Mouse (Mus musculus) T-helper 2 cell (primary cell): ENCODE data around the gene Aamp.
"Not testable (repeated sequence)": the region's sequence is repeated elsewhere in the genome, so short reads cannot be mapped to it uniquely, and the experiment has no call there.

Source experiments
- in situ Hi-C: fragments of 300-600 bp; cut with MboI, MseI; formaldehyde crosslinking; loops from one replicate; pipeline ENCODE4 v1.15.1; 2025; ENCODE audit warnings: high pct_unique_total_duplicates

The Aamp gene

DNA sequence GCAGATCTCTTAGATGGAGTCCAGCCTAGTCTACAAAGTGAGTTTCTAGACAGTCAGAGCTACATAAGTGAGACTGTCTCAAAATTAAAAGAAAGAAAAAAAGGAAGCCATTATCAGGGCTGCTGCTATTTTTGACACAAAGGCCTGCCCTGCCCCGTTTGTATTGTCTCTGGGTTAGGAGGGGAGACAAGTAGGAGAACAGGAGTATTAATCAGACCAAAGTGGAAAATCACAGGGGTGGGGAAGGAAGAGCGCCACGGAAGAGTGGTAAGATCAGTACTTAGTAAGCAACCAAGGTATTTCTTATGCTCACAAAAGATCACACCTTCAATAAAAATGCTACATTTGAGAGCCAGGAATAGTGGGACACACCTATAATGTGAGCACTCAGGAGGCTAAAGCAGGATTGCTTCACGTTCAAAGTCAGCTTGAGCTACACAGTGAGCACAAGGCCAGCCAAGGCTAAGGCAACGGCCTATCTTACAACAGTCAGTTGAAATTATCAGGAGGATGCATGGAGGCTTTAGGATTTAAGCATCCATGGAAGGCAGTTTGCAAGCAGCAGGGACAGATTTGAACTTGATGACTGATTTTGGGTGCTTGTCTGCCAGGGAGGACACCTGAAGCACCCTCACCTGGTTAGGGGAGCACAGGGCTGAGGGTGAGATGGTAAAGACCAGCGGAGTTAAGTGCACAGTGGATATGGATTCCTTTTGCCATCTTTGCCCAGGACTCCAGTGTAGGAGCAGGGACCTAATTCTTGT, 16.0 kb upstream of the Aamp start:
- in situ Hi-C loops = no loop called here

DNA sequence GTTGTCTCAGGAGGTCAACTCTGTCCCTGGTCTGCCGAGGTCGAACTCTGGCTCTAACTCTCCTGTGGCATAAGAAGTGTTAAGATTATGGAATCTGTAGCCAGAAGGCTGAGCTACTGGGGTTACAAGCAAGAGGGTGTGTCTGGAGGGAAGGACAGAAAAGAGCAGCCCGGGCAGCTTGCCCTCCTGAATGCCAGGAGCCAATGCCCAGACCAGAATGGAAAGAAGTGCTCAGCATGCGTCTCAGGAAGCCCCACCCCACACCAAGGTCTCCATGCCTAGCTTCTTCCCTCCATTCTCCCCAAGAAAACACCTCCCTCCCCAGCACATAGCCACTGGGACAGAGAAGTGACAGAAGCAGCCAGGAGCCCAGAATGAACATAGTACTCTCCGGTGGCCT, 14.5 kb upstream of the Aamp start:
- in situ Hi-C loops = loop anchor here (10.0 kb wide), 1 partner anchor 86 kb away; no protein-coding TSS in a partner anchor

DNA sequence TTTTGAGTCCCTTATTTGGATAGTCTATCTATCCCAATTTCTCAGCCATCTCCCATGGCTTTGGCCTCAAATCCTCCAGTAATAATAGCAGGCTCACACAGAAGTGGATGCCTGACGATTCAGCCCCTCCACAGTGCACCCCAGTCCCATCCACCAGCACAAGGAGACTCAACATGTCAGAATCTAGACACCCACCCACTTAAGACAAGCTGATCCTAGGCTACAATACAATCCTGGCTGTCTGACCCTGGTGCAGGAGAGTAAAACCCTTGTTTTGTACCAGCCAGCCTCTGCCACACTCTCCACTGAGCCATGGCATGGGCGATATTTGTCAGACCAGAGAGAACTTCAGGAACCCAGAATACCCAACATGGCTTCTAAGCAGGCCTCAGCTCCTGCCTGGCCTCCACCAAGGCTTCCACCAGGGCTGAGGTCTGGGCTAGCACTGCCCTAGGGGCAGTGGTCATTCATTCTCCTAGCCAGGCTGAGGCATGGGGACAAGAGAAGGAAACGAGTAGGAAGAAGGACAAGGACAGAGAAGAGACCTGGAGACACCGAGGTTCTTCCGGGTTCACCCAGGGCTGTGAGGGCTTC, 13.7 kb upstream of the Aamp start:
- in situ Hi-C loops = loop anchor here (10.0 kb wide), 1 partner anchor 87 kb away; no protein-coding TSS in a partner anchor

DNA sequence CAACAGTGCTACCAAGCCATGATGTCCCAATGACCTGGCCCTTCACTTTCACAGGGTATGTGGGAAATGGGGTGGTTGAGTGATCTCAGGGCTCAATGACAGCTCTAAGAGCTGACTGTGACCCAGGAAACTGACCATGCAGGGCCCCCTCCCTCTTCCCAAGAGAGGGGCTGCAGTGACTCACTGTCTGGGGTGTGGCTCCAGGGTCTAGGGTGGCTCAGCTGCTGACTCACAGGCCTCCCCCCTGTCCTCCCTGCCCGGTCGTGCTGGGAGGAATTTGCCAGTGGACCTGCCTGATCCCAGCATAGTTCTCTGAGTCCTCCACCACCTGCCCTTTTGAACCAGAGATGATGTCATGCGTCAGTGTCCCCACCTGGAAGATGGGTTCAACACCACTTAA, 12.7 kb upstream of the Aamp start:
- in situ Hi-C loops = loop anchor here (10.0 kb wide), 1 partner anchor 88 kb away; no protein-coding TSS in a partner anchor

DNA sequence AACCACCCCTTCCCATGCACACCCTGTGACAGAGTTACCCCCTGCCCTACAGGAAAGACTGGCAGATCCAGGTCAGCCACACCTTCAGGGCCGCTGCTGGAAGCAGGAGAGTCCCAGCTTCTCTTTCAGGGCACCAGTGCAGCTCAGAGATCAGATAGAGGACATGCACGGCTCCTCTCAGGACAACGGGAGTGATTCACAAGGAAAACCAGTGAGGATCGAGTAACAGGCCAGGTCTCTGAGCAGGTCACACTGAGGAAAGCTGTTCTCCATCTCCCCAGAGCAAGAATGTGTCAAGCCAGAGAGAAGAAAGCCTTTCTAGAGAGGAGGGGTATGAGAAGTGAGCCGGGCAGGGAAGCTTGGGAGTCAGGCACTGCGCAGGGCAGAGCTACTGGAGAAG, 11.9 kb upstream of the Aamp start:
- in situ Hi-C loops = loop anchor here (10.0 kb wide), 1 partner anchor 88 kb away; no protein-coding TSS in a partner anchor

DNA sequence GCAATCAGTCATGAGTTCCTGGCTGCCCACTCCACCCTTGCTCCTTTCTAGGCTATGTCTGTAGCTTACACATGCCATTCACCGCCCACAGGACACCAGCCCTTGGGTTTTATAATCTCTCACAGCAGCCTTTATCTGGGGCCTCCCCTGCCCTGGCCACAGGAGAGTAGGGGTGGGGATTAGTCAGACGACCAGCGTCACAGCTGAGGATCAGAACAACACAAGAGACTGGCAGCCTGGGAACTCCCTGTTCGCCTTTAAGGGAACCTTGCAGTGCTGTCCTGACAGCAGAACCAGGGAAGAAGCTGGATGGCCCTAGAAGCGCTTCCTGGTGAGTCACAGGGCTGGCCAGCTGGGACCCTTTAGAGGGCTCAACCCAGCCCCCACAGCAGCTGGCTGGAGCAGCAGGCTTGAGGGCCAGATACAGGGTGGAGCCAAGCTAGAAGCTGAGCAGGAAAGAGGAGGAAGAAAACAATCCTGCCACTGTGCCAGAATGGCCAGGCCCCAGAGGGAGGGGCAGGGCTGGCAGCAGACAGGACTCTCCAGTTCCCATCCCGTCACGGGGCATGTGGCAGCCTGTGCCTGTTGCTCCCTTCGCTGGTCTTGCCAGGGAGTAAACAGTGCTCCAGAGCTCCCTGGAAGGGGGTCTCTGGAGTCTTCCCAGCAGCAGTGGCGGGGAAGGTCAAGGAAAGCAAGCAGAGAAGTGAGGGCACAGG, 11.1 kb upstream of the Aamp start:
- in situ Hi-C loops = loop anchor here (10.0 kb wide), 1 partner anchor 89 kb away; no protein-coding TSS in a partner anchor

DNA sequence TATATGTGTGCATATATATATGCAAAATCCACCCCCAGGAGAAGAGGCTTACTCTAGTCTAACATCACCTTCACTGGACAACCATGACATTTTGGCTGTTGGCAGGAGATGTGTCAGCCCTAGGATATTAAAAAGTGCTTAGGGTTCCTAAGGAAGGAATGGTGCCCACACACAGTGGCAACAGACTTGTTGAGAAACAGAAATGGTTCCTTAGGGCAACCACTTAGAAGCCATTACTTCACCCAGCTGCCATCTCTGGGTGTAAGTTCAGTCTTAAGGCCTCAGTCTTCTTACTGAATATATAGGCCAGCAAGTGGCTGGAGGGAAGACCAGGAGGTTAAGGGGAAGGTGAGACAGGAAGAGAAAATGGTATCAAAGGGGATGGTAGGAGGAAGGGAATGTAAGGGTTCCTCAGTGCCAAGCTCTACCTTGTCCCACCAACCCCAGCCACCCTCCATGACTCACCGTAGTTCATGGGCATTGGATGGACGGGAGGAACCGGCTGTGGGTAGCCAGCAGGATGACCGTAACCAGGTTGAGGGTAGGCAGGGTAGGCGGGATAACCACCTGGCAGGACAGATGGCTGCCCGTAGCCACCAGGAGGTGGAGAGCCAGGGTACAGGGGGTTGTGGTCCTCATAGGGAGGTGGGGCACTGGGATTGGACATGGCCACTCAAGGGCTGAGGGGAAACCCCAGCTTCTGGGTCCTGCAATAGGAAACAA, 10.4 kb upstream of the Aamp start:
- in situ Hi-C loops = loop anchor here (10.0 kb wide), 1 partner anchor 90 kb away; no protein-coding TSS in a partner anchor

DNA sequence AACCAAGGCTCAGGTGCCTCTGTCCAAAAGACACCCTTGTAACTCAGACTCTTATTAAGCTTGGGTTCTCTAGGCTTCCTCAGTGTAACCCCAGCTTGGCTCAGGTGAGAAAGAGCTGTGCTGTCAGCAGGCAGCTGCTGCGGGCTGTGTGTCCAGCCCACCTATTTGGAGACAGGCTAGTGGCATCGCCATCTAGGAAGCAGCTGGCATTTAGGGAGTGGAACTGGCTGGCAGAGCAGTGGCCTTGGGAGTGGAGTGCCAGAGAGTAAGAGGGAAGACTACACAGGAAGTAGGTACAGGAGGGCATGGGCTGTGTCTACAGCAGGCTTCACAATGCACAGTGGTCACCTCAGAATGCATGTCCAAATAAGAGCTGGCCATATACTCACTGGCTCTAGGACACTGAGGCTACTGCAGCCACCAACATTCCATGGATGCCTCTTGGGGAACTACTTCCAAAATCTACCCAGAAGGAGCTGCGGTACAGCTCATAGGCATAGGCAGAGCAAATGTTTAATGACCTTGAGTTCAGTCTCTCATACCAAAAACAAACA, 9.6 kb upstream of the Aamp start:
- in situ Hi-C loops = loop anchor here (10.0 kb wide), 1 partner anchor 91 kb away; no protein-coding TSS in a partner anchor

DNA sequence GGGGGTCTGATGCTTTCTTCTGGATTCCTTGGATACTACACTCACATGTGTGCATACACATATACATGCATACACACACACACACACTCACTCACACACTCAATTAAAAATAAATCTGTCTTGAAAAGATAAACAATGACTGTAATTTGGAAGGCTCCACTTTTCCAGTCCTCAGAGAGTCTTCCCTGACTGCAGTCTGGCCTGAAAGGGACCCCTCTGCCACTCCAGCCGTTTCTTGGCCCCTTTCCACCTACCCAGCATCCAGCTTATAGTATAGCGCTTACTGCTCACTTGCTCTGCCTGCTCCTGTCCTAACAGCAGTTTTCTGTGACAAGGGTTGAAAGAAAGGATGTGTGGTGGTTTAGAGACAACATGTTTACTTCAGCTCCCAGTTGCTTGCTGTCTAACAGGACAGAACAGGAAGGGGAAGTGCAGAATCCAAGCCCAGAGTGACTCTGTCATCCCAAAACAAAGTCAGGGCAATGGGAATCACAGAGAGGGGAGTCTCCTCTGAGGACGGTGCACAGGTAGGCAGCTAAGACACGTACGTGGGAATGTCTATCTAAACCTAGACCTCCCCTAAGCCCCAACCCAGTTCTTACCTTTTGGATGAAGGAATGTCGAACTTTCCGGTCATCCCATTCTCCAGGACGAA, 8.9 kb upstream of the Aamp start:
- in situ Hi-C loops = loop anchor here (10.0 kb wide), 1 partner anchor 91 kb away; no protein-coding TSS in a partner anchor

DNA sequence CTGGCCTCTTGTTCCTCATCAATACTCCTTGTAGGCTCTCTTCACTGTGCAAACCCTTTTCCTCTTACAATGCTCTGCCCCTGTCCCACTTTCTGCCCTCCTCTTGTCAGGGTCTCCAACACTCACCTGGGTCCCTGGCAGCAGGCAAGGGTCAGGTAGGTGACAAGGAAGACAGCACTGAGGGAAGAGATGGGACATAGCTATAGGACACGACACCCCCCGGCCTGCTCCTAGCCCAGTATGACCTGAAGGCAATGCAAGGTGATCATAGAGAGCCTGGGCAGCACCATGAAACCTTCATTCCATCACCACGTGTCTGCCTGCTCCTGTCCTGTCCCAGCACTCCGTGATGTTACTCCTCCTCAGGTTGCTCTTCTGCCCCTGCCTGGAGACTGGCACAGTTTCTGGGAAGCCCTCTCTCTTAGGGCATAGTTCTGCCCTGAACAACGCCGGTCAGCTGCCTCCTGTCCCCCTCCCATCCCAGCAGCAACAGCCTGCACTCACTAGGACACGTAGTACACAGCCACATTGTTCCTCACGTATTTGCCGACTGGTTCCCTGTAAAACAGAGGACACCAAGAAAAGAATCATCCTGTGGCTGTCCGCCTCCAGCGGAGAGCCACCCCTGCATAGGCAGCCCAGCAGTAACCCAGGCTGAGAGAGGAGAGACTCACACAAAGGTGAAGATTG, 7.9 kb upstream of the Aamp start:
- in situ Hi-C loops = loop anchor here (10.0 kb wide), 1 partner anchor 92 kb away; no protein-coding TSS in a partner anchor

DNA sequence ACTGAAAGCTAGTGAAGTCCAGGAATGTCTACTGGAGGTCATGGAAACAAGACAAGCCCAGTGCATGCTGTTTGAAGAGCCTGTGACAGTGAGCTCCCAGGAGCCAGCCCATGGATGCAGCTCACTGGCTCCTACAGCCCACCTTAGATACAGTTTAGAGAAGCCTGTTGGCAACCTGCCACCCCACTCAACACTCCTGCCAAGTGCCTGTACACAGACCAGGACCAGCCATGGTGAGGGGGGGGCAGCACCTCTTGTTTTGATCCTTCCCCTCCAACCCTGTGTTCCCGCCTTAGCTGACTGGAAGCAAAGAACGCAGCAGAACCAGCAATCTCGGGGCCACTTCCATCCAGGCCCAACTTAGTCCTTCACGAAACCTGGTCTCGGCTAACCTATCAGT, 5.6 kb upstream of the Aamp start:
- in situ Hi-C loops = loop anchor here (10.0 kb wide), 1 partner anchor 95 kb away; no protein-coding TSS in a partner anchor

DNA sequence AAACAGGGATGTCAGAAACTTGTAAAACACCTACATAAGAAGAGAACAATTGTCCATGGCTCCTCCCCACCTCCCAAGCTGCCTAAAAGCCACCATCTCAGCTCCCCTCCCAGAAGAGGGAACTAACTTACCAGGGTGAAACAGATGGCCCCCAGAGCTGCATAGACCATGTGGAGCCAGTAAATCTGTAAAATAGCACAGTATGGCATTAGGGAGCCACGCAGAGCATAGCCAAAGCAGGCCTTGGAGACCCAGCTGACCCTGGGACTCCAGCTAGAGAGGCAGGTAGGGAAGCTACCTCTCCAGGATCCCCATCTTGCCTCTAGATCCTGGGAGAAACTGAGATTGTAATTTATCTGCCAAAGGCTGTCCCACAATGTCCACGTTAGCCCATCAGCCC, 5.2 kb upstream of the Aamp start:
- in situ Hi-C loops = loop anchor here (10.0 kb wide), 1 partner anchor 95 kb away; no protein-coding TSS in a partner anchor

DNA sequence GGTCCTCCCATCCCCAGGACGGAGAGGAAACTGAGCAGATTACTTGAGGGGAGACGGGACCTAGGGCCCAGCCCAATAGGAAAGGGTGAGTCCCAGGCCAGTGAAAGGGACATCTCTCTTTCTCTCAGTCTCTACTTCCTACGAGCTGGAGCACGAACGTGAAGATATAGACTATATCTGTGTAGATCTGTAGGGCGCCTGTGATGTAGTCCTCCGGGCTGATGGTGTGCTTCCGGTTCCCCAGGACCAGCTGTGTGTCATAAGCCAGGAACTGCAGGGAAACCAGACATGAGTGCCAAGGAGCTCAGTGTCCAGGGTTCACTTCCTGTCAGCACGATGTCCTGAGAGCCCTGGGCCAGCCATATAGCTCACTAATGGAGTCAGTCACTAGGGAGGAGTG, 4.7 kb upstream of the Aamp start:
- in situ Hi-C loops = no loop called here

DNA sequence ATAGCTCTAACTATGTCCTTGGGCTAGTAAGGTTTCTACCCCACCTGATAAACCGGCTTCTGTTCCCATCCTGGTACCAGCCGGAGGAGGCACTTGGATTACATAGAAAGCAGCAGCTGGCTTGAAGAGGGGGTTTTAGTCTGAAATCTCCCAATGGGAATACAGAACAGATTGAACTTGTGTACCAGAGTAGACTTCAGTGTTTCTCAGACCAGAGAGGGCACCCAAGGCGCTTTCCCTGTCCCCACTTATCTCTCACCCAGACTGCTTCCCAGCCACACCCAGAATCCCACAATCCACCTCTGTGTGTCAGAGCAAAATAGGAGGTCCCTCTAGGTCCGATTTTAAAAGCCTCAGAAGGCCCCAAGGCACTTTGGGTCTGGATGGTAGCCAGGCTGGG, 3.8 kb upstream of the Aamp start:
- in situ Hi-C loops = no loop called here

DNA sequence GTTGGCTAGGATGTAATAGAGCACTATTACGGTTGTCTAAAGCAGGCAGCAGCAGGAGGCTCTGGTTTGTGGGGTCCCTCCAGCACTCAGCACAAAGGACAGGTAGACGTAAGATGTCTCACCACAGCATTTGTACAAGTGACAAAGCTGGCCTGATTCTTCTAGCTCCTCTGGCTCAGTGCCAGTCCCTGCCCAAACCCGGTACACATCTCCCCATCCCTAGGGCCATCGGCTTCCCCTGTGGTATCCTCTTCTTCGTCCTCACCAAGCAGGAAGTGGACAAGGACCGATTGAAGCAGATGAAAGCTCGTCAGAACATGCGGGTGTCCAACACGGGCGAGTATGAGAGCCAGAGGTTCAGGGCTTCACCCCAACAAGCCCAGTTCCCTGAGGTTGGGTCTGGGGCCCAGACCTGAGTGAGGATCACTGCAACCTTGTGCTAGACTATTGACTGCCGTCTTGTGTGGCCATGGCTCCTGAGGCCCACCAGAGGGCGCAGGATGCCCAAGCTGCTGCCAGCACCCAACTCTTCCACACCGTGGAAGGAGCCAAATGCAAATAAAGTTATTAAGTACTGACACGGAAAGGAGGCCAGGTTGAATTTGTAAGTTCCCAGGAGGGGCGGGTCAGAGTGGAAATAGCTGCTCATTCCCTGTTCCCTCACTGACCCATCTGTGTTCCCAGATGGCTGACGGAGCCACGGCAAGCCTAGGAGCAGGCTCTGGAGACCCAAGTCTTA, 2.5 kb upstream of the Aamp start:
- in situ Hi-C loops = not testable (repeated sequence)

DNA sequence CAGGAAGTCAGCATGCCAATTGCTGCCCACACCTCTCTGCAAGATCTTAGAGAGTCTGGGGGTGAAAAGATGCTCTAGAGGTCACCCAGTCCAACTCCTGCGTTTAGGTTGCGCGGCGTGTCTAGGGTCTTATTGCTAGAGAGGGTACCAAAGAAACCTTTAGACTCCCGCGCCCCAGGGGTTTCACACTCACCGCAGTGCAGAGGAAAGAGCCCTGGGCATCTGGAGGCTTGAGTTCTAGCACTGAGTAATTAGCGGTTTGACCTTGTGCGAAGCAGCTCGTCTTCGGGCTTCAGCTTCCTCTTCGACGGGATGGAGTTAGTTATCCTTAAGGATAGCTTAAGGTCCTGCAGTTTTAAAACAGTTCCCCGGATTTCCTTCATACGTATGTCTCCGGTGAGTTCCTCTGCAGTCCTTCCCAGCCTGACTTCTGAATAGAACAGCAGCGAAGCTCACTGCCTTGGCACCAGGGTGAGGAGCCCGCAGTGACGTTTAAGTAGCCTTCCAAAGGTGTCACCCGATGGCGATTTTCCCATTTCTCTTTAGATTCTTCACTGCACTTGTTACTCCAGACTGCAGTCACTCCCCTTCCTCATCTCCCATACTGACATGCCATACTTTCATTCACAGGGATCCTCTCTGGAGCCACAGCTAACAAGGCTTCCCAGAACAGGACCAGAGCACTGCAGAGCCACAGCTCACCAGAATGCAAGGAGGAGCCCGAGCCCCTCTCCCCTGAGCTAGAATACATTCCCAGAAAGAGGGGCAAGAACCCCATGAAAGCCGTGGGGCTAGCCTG, 873 bp upstream of the Aamp start:
- in situ Hi-C loops = no loop called here

DNA sequence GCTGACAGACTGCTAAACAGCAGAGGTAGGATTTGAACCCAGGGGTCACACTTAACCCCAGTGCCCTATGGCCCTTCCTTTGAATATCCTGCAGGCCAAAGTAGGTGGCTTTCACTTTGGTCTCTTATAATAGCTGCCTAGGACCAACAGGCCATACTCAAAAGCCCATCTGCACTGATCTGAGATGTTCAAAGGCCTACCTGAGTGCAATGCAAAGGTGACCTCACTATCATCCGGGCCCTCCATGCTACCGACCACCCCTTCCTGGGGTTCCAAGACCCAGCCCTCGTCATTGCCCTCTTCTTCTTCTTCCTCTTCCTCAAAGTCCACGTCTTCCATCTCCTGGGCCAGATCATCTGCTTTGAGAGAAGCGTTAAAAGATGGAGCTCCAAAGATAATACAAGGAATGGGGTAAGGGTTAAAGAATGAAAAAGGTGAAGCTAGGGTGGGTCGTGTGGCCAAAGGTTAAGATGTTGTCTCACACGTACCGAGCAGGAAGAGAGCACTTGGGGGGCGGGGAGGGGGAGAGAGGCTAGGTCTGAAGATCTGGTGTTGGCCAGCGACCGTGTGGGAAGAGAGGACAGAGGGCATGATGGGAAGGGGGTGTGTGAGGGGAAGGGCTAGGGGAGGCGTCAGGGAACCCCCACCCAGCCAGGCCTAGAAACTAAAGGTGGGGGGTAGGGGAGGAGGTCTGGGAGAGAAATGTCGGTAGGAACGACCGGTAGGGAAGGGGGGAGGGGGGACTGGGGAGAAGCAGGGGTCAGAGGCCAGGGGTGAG, 663 bp downstream of the Aamp start:
- in situ Hi-C loops = loop anchor here (5.0 kb wide), 1 partner anchor 1033 kb away; the partner anchor contains the start of gene Dnpep
